Mouse (Mus musculus) MEL (cell line): Measurements from ENCODE around the gene Polr3gl.
A peak's percentile ranks its signal among the peaks of the same experiment; 100 is the strongest.

Experiments used
- CHD2 ChIP-seq: IDR thresholded peaks from 2 replicates; pipeline ENCODE4 v1.6.1; 2011; ENCODE audit warnings: low read length, improper control_type of control experiment
- CTCF ChIP-seq, 3 experiments: IDR thresholded peaks in 2 of 3; conservative IDR thresholded peaks in 1 of 3; 2 replicates each; pipeline ENCODE4 v1.5.1; 2011 to 2012; ENCODE audit warnings: low read length in 3 of 3, low read depth in 2 of 3, mild to moderate bottlenecking in 2 of 3, improper control_type of control experiment in 1 of 3, inconsistent platforms in 1 of 3, mixed read lengths in 1 of 3, moderate library complexity in 1 of 3; ENCODE audit not compliant: control insufficient read depth in 1 of 3, insufficient read depth in 1 of 3, poor library complexity in 1 of 3, severe bottlenecking in 1 of 3
- GABPA ChIP-seq: IDR thresholded peaks from 2 replicates; pipeline ENCODE4 v1.6.1; 2012; ENCODE audit warnings: low read depth, mild to moderate bottlenecking, inconsistent platforms, low read length, improper control_type of control experiment, moderate library complexity
- MXI1 ChIP-seq: IDR thresholded peaks from 2 replicates; pipeline ENCODE4 v1.6.1; 2011; ENCODE audit warnings: mild to moderate bottlenecking, low read depth, low read length, improper control_type of control experiment
- POLR2A ChIP-seq, 2 experiments: IDR thresholded peaks; 2 replicates each; pipeline ENCODE4 v1.6.1; 2011 to 2012; ENCODE audit warnings: low read length in 2 of 2, mild to moderate bottlenecking in 2 of 2, control low read depth in 1 of 2, improper control_type of control experiment in 1 of 2, low read depth in 1 of 2, moderate library complexity in 1 of 2; ENCODE audit not compliant: control insufficient read depth in 1 of 2, insufficient read depth in 1 of 2, poor library complexity in 1 of 2
- POLR2AphosphoS5 ChIP-seq: IDR thresholded peaks from 2 replicates; pipeline ENCODE4 v1.6.1; 2012; ENCODE audit warnings: low read depth, borderline replicate concordance, mild to moderate bottlenecking, inconsistent platforms, low read length, moderate library complexity, mixed read lengths
- SMC3 ChIP-seq: IDR thresholded peaks from 2 replicates; pipeline ENCODE4 v1.6.1; 2011; ENCODE audit warnings: low read depth, low read length, improper control_type of control experiment
- TAL1 ChIP-seq: IDR thresholded peaks from 2 replicates; pipeline ENCODE4 v1.6.1; 2012; ENCODE audit warnings: mild to moderate bottlenecking, inconsistent platforms, low read length, moderate library complexity, mixed read lengths
- TCF12 ChIP-seq: IDR thresholded peaks from 2 replicates; pipeline ENCODE4 v1.6.1; 2014; ENCODE audit warnings: low read depth, mild to moderate bottlenecking, inconsistent platforms, low read length, improper control_type of control experiment, moderate library complexity

DNA sequence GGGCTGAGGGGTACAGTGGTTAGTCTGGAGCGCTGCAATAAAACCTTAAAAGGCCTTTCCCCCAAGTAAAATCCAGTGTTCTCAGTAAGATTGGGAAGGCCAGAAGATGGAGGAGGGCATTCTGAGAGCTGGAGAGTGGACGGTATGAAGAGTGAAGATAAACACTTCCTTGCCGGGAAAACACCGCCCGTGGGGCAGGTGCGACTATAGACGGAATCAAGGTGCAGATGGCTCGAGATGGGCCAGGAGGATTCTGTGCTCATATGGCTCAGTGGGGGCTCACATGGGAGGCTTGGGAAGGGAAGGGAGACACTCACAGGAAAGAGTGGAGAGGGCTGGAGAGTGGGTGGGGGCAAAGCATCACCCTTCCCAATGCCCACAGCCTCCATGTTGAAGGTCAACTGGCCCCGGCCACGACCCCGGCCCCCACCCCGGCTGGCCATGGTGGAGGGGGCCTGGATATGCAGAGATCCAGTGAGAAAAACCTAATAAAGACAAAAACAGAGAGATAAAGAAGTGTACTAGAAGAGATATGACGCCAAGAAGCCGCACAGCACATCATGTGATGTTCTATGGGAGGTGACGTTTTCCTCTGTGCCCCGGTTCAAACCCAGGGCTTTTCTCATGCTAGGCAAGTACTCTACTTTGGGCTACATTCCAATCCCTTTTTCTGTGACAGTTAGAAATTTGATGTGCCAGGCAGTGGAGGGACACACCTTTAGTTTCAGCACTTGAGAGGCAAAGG is 12.0 kb downstream of the Polr3gl start:
- TF ChIP-seq CTCF (IDR thresholded peaks at IDR 0.05 in 2 of 3, conservative IDR thresholded peaks at IDR 0.05 in 1 of 3; ENCODE audit: control insufficient read depth in 1 of 3, insufficient read depth in 1 of 3, low read depth in 2 of 3, low read length in 3 of 3, poor library complexity in 1 of 3, severe bottlenecking in 1 of 3) (no peak; a peak in 1 of 6 replicates), POLR2AphosphoS5 (no peak), POLR2A (IDR thresholded peaks at IDR 0.05; ENCODE audit: control insufficient read depth in 1 of 2, insufficient read depth in 1 of 2, low read depth in 1 of 2, low read length in 2 of 2, poor library complexity in 1 of 2) (no peak), GABPA (no peak), CHD2 (no peak), MXI1 (peak; percentile 27; the same call in 1 of the 2 replicates), TAL1 (no peak), TCF12 (peak; percentile 57), SMC3 (peak; percentile 22)
